Mouse (Mus musculus) forebrain, embryonic 12.5 days (tissue): ENCODE results near the gene Cgref1. TPM values are rescaled to one million over a fixed set of nuclear protein-coding genes. Genes with fewer than 3 reads are reported as not detected.

Source experiments
- ATAC-seq: fragments of 200-750 bp; cut with Nextera tagmentation; 2 replicates; pipeline ENCODE4 v1.8.0; 2017; ENCODE audit warnings: moderate TSS enrichment; ENCODE audit not compliant: low FRiP score
- H3K27ac ChIP-seq: fragments of 300-500 bp; sonication (generic); 2 replicates; pipeline ENCODE4 v1.5.1; 2016; ENCODE audit warnings: mild to moderate bottlenecking
- H3K27me3 ChIP-seq: fragments of 300-500 bp; sonication (generic); 2 replicates; pipeline ENCODE4 v1.6.1; 2016; ENCODE audit warnings: mild to moderate bottlenecking
- H3K36me3 ChIP-seq: fragments of 300-500 bp; sonication (generic); replicated peaks from 2 replicates; pipeline ENCODE4 v1.6.1; 2016; ENCODE audit warnings: mild to moderate bottlenecking
- H3K4me1 ChIP-seq: fragments of 300-500 bp; sonication (generic); 2 replicates; pipeline ENCODE4 v1.6.1; 2016
- H3K4me2 ChIP-seq: fragments of 300-500 bp; sonication (generic); 2 replicates; pipeline ENCODE4 v1.6.1; 2016; ENCODE audit warnings: mild to moderate bottlenecking, moderate library complexity
- H3K4me3 ChIP-seq: fragments of 300-500 bp; sonication (generic); replicated peaks from 2 replicates; pipeline ENCODE4 v1.5.1; 2016; ENCODE audit warnings: mild to moderate bottlenecking
- H3K9ac ChIP-seq: fragments of 300-500 bp; sonication (generic); 2 replicates; pipeline ENCODE4 v1.6.1; 2016; ENCODE audit warnings: mild to moderate bottlenecking
- H3K9me3 ChIP-seq: fragments of 300-500 bp; sonication (generic); 2 replicates; pipeline ENCODE4 v1.6.1; 2016
- WGBS: fragments of 180-500 bp; shearing (Covaris S2); methylation state at CpG from one replicate; pipeline ENCODE4 v1.1.7; 2016; 5-methylcytosine and 5-hydroxymethylcytosine counted together
- polyA plus RNA-seq: library from polyadenylated mRNA; unstranded; fragments of >200 nt; fragmentation: Nextera tagmentation; extraction: Ambion mirVana; gene quantifications from 2 replicates; pipeline ENCODE4 v1.2.1, GENCODE M21; 2016

Cgref1 gene
- polyA plus RNA-seq, 1 experiment from 2014 or later: 7.3 TPM

- peaks cover 25% of the 10 kb centered on the region for H3K4me1 ChIP-seq
- no peaks in the 10 kb centered on the region for H3K27me3 ChIP-seq
- peak overlapping the region; percentile 86 for H3K4me2 ChIP-seq
- no peak for ATAC-seq
- no peaks in the 10 kb centered on the region for H3K9me3 ChIP-seq
- H3K9ac ChIP-seq: no peak overlapping the region
- no peak overlapping the region for H3K27ac ChIP-seq
- H3K4me3 ChIP-seq: no peak overlapping the region
- H3K36me3 ChIP-seq: no peaks in the 10 kb centered on the region
- 69% methylated on average over 10 of the region's 10 CpGs for WGBS
Measured at GRCm38 (mm10) chr5:30922581-30923041, 22.8 kb downstream of the Cgref1 start.

DNA sequence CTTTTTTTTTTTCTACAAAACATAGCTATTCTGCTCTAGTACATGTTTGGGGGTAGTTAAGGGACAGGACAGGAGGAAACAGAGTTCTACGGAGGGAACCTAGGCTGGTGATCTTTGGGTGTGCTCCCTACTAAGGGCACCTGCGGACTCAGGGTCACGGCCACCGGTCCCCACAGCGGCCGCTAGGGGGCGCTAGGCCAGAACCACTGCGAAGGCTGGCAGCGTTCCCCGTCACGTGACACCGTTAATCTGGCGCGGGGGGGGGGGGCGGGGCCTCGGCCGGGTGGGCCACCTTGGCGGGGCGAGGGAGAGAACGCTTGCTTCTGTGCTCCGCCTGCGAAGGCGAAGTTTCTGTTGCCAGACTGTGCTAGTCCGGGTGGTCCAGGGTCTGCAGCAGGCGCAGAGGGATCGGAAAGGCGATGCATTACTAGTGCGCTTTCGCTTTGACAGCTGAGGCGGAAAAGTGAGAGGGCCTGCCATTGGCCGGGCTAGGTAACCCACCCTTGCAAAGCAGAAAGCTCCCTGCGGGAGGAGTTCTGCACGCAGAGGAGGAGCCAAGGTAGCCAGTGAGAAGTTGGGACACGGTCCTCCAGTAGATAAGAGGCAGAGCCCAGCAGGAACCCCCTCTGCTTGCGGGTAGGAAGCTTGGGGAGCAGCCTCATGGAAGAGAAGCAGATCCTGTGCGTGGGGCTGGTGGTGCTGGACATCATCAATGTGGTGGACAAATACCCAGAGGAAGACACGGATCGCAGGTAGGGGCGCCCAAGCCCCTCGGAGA, 23.9 kb downstream of the Cgref1 start, which contains the start of gene Khk:
Khk (plus strand) TSS at position 176 of the 778 bp plus-strand sequence.
- ATAC-seq: peak; percentile 87
- H3K4me1 ChIP-seq: peaks cover 25% of the 10 kb centered on the region
- H3K36me3 ChIP-seq: no peaks in the 10 kb centered on the region
- peak within 1 kb of the TSS; percentile 66 for H3K9ac ChIP-seq
- WGBS: 1% methylated on average over 40 of the region's 40 CpGs
- H3K9me3 ChIP-seq: no peaks in the 10 kb centered on the region
- peak within 1 kb of the TSS; percentile 81 for H3K27ac ChIP-seq
- H3K27me3 ChIP-seq: no peaks in the 10 kb centered on the region
- peak within 1 kb of the TSS; percentile 86 for H3K4me2 ChIP-seq
- H3K4me3 ChIP-seq: peak within 1 kb of the TSS; percentile 52

- Histone ChIP-seq H3K36me3 (no peaks in the 10 kb centered on the region), H3K4me2 (peak overlapping the region; percentile 86; the same call in 1 of the 2 replicates), H3K4me3 (no peak overlapping the region), H3K4me1 (peaks cover 30% of the 10 kb centered on the region), H3K9ac (peak overlapping the region; percentile 25; the same call in 1 of the 2 replicates), H3K9me3 (no peaks in the 10 kb centered on the region), H3K27ac (no peak overlapping the region; the same call in 1 of the 2 replicates), H3K27me3 (no peaks in the 10 kb centered on the region)
- 0 out of 2 replicates have a peak, but pooled peaks have one; percentile 12 for ATAC-seq
- WGBS: 70% methylated on average over 19 of the region's 19 CpGs
Measured at GRCm38 (mm10) chr5:30920621-30921020, 24.8 kb downstream of the Cgref1 start.

DNA sequence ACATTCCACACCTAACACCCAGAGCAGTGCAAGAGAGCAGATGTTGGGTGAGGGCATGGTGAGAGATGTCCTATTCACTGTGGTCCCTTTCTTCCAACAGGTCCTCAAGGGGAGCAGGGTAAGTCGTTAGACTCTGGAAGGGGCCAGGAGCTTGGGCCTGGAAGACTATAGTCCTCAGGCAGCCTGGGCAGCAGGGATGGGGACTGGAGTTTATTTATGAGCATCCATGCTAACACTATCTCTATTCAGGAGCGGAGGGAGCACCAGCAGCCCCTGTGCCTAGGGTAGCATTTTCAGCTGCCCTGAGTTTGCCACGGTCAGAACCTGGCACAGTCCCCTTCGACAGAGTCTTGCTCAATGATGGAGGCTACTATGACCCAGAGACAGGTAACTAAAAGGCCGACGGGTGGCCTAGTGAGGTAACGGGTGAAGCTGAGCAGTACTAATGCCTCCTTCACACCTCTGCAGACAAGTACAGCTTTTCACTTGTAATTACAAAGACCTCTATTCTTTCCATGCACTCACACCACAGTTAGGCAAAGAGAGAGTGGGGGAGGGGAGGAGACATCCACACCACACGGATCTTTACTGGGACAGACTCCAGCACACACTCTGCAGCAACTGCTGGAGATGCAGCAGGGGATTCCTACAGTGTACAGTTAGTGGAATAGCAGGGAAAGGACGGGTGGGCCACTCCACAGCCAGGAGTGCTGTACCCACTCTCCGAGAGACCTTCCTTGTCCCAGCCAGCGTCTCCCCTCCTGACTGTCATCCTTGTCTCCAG, 25.4 kb downstream of the Cgref1 start:
- H3K9ac ChIP-seq: no peak overlapping the region
- ATAC-seq: no peak
- WGBS: 59% methylated on average over 11 of the region's 11 CpGs
- no peak overlapping the region for H3K4me2 ChIP-seq
- H3K4me1 ChIP-seq: peaks cover 36% of the 10 kb centered on the region
- peak overlapping the region; percentile 31; the same call in 1 of the 2 replicates for H3K27ac ChIP-seq
- no peaks in the 10 kb centered on the region for H3K27me3 ChIP-seq
- no peaks in the 10 kb centered on the region for H3K9me3 ChIP-seq
- H3K36me3 ChIP-seq: no peaks in the 10 kb centered on the region
- no peak overlapping the region for H3K4me3 ChIP-seq

DNA sequence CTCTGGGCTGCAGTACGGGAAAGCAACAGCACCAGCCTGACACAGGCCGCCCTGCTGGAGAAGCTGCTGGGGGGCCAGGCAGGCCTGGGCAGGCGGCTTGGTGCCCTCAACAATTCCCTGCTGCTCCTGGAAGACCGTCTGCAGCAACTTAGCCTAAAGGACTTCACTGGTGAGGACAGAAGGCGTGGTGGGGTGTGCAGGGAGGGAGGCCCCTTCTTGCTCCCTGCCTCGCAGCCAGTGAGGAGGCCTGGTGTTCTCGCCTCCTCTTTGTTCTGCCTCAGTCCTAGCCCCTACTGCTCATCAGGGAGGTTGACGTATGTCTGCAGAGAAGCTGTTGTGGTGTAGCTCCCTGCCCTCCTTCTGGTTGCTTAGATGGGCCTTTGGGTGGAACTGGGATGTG, 26.7 kb downstream of the Cgref1 start:
- WGBS: 84% methylated on average over 8 of the region's 8 CpGs
- Histone ChIP-seq H3K27me3 (no peaks in the 10 kb centered on the region), H3K4me2 (no peak overlapping the region), H3K9ac (no peak overlapping the region), H3K36me3 (no peaks in the 10 kb centered on the region), H3K9me3 (no peaks in the 10 kb centered on the region), H3K4me1 (peaks cover 46% of the 10 kb centered on the region), H3K4me3 (no peak overlapping the region), H3K27ac (no peak overlapping the region)
- ATAC-seq: no peak

- Histone ChIP-seq H3K9me3 (no peaks in the 10 kb centered on the region), H3K27me3 (no peaks in the 10 kb centered on the region), H3K27ac (no peak overlapping the region), H3K4me1 (peaks cover 53% of the 10 kb centered on the region), H3K36me3 (no peaks in the 10 kb centered on the region), H3K4me2 (no peak overlapping the region), H3K9ac (no peak overlapping the region), H3K4me3 (no peak overlapping the region)
- WGBS: 85% methylated on average over 31 of the region's 31 CpGs
- no peak for ATAC-seq
Measured at GRCm38 (mm10) chr5:30917891-30918670, 27.3 kb downstream of the Cgref1 start.

- Histone ChIP-seq H3K4me2 (no peak overlapping the region), H3K9me3 (no peaks in the 10 kb centered on the region), H3K4me3 (no peak overlapping the region), H3K27me3 (no peaks in the 10 kb centered on the region), H3K36me3 (no peaks in the 10 kb centered on the region), H3K4me1 (peaks cover 57% of the 10 kb centered on the region), H3K27ac (no peak overlapping the region), H3K9ac (no peak overlapping the region)
- WGBS: 93% methylated on average over 11 of the region's 11 CpGs
- ATAC-seq: no peak
Measured at GRCm38 (mm10) chr5:30917348-30917747, 28.0 kb downstream of the Cgref1 start.

GRCm38 (mm10) chr5:30916841-30917240, 28.6 kb downstream of the Cgref1 start:
- Histone ChIP-seq H3K4me2 (no peak overlapping the region), H3K4me1 (peaks cover 56% of the 10 kb centered on the region), H3K9ac (no peak overlapping the region), H3K27ac (no peak overlapping the region), H3K27me3 (no peaks in the 10 kb centered on the region), H3K4me3 (no peak overlapping the region), H3K36me3 (no peaks in the 10 kb centered on the region), H3K9me3 (no peaks in the 10 kb centered on the region)
- WGBS: 93% methylated on average over 9 of the region's 9 CpGs
- ATAC-seq: no peak

DNA sequence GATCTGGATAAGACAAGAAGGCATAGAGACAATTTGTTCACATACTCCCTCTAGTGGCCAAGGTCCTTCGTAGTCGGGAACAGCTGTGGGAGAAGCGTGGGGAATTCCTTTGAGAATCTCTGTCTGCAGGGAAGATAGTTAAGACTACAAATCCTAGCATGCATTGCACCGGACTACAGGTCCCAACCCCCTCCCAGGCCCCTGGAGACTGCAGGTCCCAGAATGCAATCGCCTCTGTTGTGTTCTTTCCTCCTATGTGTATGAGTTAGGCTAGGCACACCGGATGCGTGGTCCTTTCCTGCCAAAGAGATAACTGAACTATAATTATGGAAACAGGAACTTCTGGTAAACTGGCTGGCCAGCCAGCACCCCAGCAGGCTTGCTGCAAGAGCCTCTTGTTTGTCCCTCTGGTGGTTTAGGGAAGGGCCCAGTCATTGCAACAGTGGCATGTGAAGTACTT, 29.4 kb downstream of the Cgref1 start:
- H3K9me3 ChIP-seq: no peaks in the 10 kb centered on the region
- no peaks in the 10 kb centered on the region for H3K27me3 ChIP-seq
- peak overlapping the region; percentile 41 for H3K4me2 ChIP-seq
- no peak overlapping the region for H3K4me3 ChIP-seq
- 9% methylated on average over 7 of the region's 7 CpGs for WGBS
- peak overlapping the region; percentile 61; the same call in 1 of the 2 replicates for H3K27ac ChIP-seq
- H3K4me1 ChIP-seq: peaks cover 50% of the 10 kb centered on the region
- H3K9ac ChIP-seq: no peak overlapping the region
- H3K36me3 ChIP-seq: no peaks in the 10 kb centered on the region
- peak; percentile 88 for ATAC-seq

DNA sequence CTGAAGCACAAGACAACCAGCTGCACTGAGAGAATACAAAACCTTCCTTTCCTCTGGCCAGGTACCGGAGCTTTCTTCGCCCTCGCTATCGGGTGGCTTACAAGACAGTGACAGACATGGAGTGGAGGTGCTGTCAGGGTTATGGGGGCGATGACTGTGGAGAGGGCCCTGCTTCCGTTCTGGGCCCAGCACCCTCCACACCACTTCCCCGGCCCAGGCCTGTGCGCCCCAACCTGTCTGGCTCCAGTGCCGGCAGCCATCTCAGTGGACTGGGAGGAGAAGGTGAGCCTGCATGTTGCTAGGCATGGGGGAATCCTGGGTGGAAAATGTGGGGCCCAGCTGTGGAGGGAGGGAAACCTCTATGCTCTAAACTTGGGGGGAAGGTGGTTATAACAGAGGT, 29.9 kb downstream of the Cgref1 start:
- H3K4me1 ChIP-seq: peaks cover 44% of the 10 kb centered on the region
- 62% methylated on average over 9 of the region's 9 CpGs for WGBS

GRCm38 (mm10) chr5:30914849-30915248, 30.5 kb downstream of the Cgref1 start:
- peak overlapping the region; percentile 31 for H3K4me2 ChIP-seq
- H3K4me1 ChIP-seq: peaks cover 39% of the 10 kb centered on the region
- no peak for ATAC-seq
- H3K27ac ChIP-seq: peak overlapping the region; percentile 73; the same call in 1 of the 2 replicates
- 0 out of 2 replicates have a peak overlapping the region, but pooled peaks have one; percentile 36 for H3K9ac ChIP-seq
- no peaks in the 10 kb centered on the region for H3K27me3 ChIP-seq
- no peaks in the 10 kb centered on the region for H3K9me3 ChIP-seq
- H3K36me3 ChIP-seq: no peaks in the 10 kb centered on the region
- peak overlapping the region; percentile 16; the same call in 1 of the 2 replicates for H3K4me3 ChIP-seq
- 85% methylated on average over 6 of the region's 6 CpGs for WGBS

More for the DNA sequence above, 29.9 kb downstream of the Cgref1 start:
- H3K9ac ChIP-seq: peak overlapping the region; percentile 17; the same call in 1 of the 2 replicates
- H3K9me3 ChIP-seq: no peaks in the 10 kb centered on the region
- peak overlapping the region; percentile 31 for H3K4me2 ChIP-seq
- H3K36me3 ChIP-seq: no peaks in the 10 kb centered on the region
- H3K27ac ChIP-seq: peak overlapping the region; percentile 73
- H3K27me3 ChIP-seq: no peaks in the 10 kb centered on the region
- ATAC-seq: peak; percentile 51
- H3K4me3 ChIP-seq: peak overlapping the region; percentile 16
